In genomic region chr5:64595220-64595619, GRCm38 (mm10) we compare ENCODE assay signal across 13 mouse cellular contexts.
A peak's percentile ranks its signal among the peaks of the same experiment; 100 is the strongest.
DNase-seq lines count a peak whose midpoint lies in the region; ATAC-seq lines count a peak whose summit lies in the region.
"Had no signal": no experiment of that assay in that cellular context is flagged by ENCODE, and none has a peak within 500 bp of the region (broad histone marks: within the 10 kb centered on the region; RNA-seq: fewer than 3 reads in every experiment).

No protein-coding gene starts in this region.

- intact Hi-C loops in heart, postnatal 14 days (cut with DNase I), result no loop called here

- ATAC-seq in neural tube, embryonic 13.5 days (ENCODE audit: low read depth), result peak; percentile 76
- 0 out of 2 replicates have a peak, but pooled peaks have one; percentile 24 for ATAC-seq in hindbrain, embryonic 14.5 days (ENCODE audit: low FRiP score)
- peak; percentile 53; the same call in 1 of the 2 replicates for ATAC-seq in midbrain, embryonic 13.5 days
- ATAC-seq: liver, embryonic 12.5 days had no signal

- WGBS in neural tube, embryonic 13.5 days, result 33% methylated on average over 3 of the region's 3 CpGs
- WGBS in hindbrain, embryonic 14.5 days, result 29% methylated on average over 3 of the region's 3 CpGs
- WGBS in midbrain, embryonic 13.5 days, result 33% methylated on average over 3 of the region's 3 CpGs

- no peaks in the 10 kb centered on the region for H3K36me3 ChIP-seq in neural tube, embryonic 13.5 days
- H3K36me3 ChIP-seq in hindbrain, embryonic 14.5 days (replicated peaks; ENCODE audit: control insufficient read depth, insufficient read depth), result no peaks in the 10 kb centered on the region
- no peaks in the 10 kb centered on the region for H3K36me3 ChIP-seq in midbrain, embryonic 13.5 days
- H3K36me3 ChIP-seq: heart, embryonic 13.5 days; liver, embryonic 12.5 days had no signal

- DNase-seq in heart, postnatal 14 days, result peak; percentile 31 to 41
- no peak for DNase-seq in heart, adult 8-10 months (ENCODE audit: low spot score)
- DNase-seq in neural tube, embryonic 10.5 days (ENCODE audit: extremely low spot score, low spot score), result no peak
- no peak for DNase-seq in hindbrain, embryonic 14.5 days (ENCODE audit: low spot score)
- no peak for DNase-seq in urinary bladder, postnatal 10 days (ENCODE audit: low spot score)
- DNase-seq in adrenal gland, adult 8-10 months, result no peak
- DNase-seq: cerebellum, postnatal 14 days; kidney, postnatal 14 days had no signal

- H3K9ac ChIP-seq in neural tube, embryonic 13.5 days, result no peak overlapping the region
- H3K9ac ChIP-seq in hindbrain, embryonic 14.5 days, result no peak overlapping the region
- H3K9ac ChIP-seq in midbrain, embryonic 13.5 days (replicated peaks), result no peak overlapping the region
- H3K9ac ChIP-seq: heart, embryonic 13.5 days; liver, embryonic 12.5 days had no signal

- H3K4me1 ChIP-seq in neural tube, embryonic 13.5 days (replicated peaks), result peaks cover 29% of the 10 kb centered on the region
- H3K4me1 ChIP-seq in hindbrain, embryonic 14.5 days (replicated peaks; ENCODE audit: control insufficient read depth, insufficient read depth, low read length), result peaks cover 5% of the 10 kb centered on the region; the same call in 1 of the 2 replicates
- H3K4me1 ChIP-seq in midbrain, embryonic 13.5 days (replicated peaks), result peaks cover 15% of the 10 kb centered on the region

- H3K27me3 ChIP-seq in neural tube, embryonic 13.5 days, result no peaks in the 10 kb centered on the region
- no peaks in the 10 kb centered on the region for H3K27me3 ChIP-seq in hindbrain, embryonic 14.5 days (ENCODE audit: control insufficient read depth, insufficient read depth, low read length)
- H3K27me3 ChIP-seq in midbrain, embryonic 13.5 days, result no peaks in the 10 kb centered on the region
- H3K27me3 ChIP-seq: CH12.LX; heart, embryonic 13.5 days; liver, embryonic 12.5 days had no signal

- H3K4me2 ChIP-seq in neural tube, embryonic 13.5 days, result no peak overlapping the region
- H3K4me2 ChIP-seq in hindbrain, embryonic 14.5 days (replicated peaks), result no peak overlapping the region
- H3K4me2 ChIP-seq in midbrain, embryonic 13.5 days (replicated peaks), result no peak overlapping the region
- H3K4me2 ChIP-seq: heart, embryonic 13.5 days; liver, embryonic 12.5 days had no signal

- H3K27ac ChIP-seq in neural tube, embryonic 13.5 days (replicated peaks), result no peak overlapping the region
- H3K27ac ChIP-seq in hindbrain, embryonic 14.5 days, result no peak overlapping the region
- H3K27ac ChIP-seq in midbrain, embryonic 13.5 days, result no peak overlapping the region

- no peaks in the 10 kb centered on the region for H3K9me3 ChIP-seq in neural tube, embryonic 13.5 days
- H3K9me3 ChIP-seq in hindbrain, embryonic 14.5 days (ENCODE audit: control insufficient read depth, low read length), result no peaks in the 10 kb centered on the region
- no peaks in the 10 kb centered on the region for H3K9me3 ChIP-seq in midbrain, embryonic 13.5 days
- H3K9me3 ChIP-seq: heart, embryonic 13.5 days; liver, embryonic 12.5 days had no signal

- no peak overlapping the region for H3K4me3 ChIP-seq in neural tube, embryonic 13.5 days
- no peak overlapping the region for H3K4me3 ChIP-seq in hindbrain, embryonic 14.5 days (replicated peaks; ENCODE audit: low read length)
- H3K4me3 ChIP-seq in midbrain, embryonic 13.5 days (replicated peaks), result no peak overlapping the region
- H3K4me3 ChIP-seq: heart, embryonic 13.5 days; liver, embryonic 12.5 days had no signal

Comparison
In these comparisons a context has a peak if more than half of its experiments do, and no peak if none do; other contexts are left out.
1. DNase-seq: peak in heart, postnatal 14 days (2 of 2); none in heart, adult 8-10 months (single experiment), neural tube, embryonic 10.5 days (single experiment), hindbrain, embryonic 14.5 days (single experiment), urinary bladder, postnatal 10 days (single experiment) and adrenal gland, adult 8-10 months (single experiment).
2. ATAC-seq: peak in every context shown above with its lines; median percentile 76 in neural tube, embryonic 13.5 days; 53 in midbrain, embryonic 13.5 days; 24 in hindbrain, embryonic 14.5 days.